Mouse (Mus musculus): ENCODE measurements around the gene Pdgfa. TPM values are rescaled to one million over a fixed set of nuclear protein-coding genes. Genes with fewer than 3 reads are reported as not detected.

The Pdgfa gene
- 28.4 and 106 TPM in 2 replicates for polyA plus RNA-seq (2012; rRNA removed; ENCODE audit: low replicate concordance)

DNA sequence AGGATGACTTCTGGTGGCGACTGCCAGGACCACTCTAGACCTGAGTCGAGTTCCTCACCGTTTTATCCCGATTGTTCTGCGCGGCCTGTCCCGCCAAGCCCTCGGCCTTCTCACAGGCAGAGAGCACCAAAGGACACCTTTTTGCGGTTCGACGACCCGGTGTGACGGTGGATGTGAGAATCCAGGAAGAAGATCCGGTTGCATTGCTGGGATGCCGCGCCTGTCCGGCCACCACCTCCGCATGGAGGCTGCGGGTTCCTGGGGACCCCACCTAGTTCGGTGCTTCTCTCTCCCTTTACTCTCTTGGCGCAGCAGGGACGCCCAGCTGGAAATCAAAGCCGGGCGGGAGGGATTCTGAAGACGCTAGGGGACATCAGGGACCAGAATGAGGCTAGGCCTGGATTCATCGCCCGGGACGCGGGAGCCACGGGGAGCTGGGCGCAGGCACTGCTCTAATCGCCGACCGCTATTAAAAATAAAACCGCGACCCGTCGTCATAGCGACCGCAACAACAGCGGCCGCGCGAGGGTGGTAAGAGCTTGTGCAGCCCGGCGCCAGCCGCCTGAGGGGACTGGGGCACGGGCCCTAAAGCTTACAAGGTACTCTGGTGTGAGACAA lies at the start of gene Pdgfa:
TSS of gene Pdgfa (minus strand) at position 200 of the 618 bp plus-strand sequence.

Other genes starting within 250 kb of the Pdgfa start
- gene Fam20c, start 242.9 kb downstream of the Pdgfa start, polyA plus RNA-seq (2012; rRNA removed; ENCODE audit: low replicate concordance), result 3.1 and 5.6 TPM in 2 replicates
- not detected in 2 replicates for gene Gm5294, start 177.3 kb downstream of the Pdgfa start, polyA plus RNA-seq (2012; rRNA removed; ENCODE audit: low replicate concordance)
- 4.2 and 4.3 TPM in 2 replicates for gene Prkar1b, start 152.6 kb upstream of the Pdgfa start, polyA plus RNA-seq (2012; rRNA removed; ENCODE audit: low replicate concordance)
- gene Dnaaf5, start 152.9 kb upstream of the Pdgfa start, polyA plus RNA-seq (2012; rRNA removed; ENCODE audit: low replicate concordance), result 13.4 and 17.6 TPM in 2 replicates
- gene Sun1, start 203.3 kb upstream of the Pdgfa start, polyA plus RNA-seq (2012; rRNA removed; ENCODE audit: low replicate concordance), result 15.0 and 20.7 TPM in 2 replicates